Mouse (Mus musculus) spleen, postnatal 10 days (tissue): ENCODE measurements around the gene Olfr532.
"Not testable (repeated sequence)": the region's sequence is repeated elsewhere in the genome, so short reads cannot be mapped to it uniquely, and the experiment has no call there.

Source experiments
- DNase-seq, 2 experiments: peaks; one replicate each; pipeline ENCODE4 v3.0.0; 2021 to 2022; ENCODE audit warnings: low spot score in 2 of 2

Gene Olfr532

GRCm38 (mm10) chr7:140421539-140421938, at the start of gene Olfr532:
TSS of gene Olfr532 (minus strand) at chr7:140421639.
- no peak for DNase-seq

- DNase-seq: not testable (repeated sequence)
Measured at GRCm38 (mm10) chr7:140463070-140463469, 41.6 kb upstream of the Olfr532 start, which contains the start of gene Olfr533. TSS of gene Olfr533 (plus strand) at chr7:140463370.

- no peak for DNase-seq
Measured at GRCm38 (mm10) chr7:140443141-140443540, 21.7 kb upstream of the Olfr532 start.

GRCm38 (mm10) chr7:140402818-140403217, 18.6 kb downstream of the Olfr532 start, which contains the start of gene Olfr531:
TSS of gene Olfr531 (minus strand) at chr7:140402918.
- DNase-seq: no peak

GRCm38 (mm10) chr7:140376911-140377310, 44.5 kb downstream of the Olfr532 start:
- no peak for DNase-seq

GRCm38 (mm10) chr7:140376231-140376630, 45.2 kb downstream of the Olfr532 start, which contains the start of gene Olfr530:
TSS of gene Olfr530 (minus strand) at chr7:140376331.
- DNase-seq: no peak

- no peak for DNase-seq
Measured at GRCm38 (mm10) chr7:140374300-140374699, 47.1 kb downstream of the Olfr532 start.
